Mouse (Mus musculus) hindbrain, postnatal 0 days (tissue): ENCODE data around the gene Ckap2l. TPM values are rescaled to one million over a fixed set of nuclear protein-coding genes. Genes with fewer than 3 reads are reported as not detected.

Experiments
- ATAC-seq: fragments of 200-750 bp; cut with Nextera tagmentation; 2 replicates; pipeline ENCODE4 v1.8.0; 2017; ENCODE audit warnings: mild to moderate bottlenecking, moderate TSS enrichment, moderate library complexity
- DNase-seq: peaks from one replicate; pipeline ENCODE4 v3.0.0-alpha.2; 2015; ENCODE audit warnings: low spot score
- H3K27ac ChIP-seq: fragments of 300-500 bp; sonication (generic); 2 replicates; pipeline ENCODE4 v1.5.1; 2014; ENCODE audit warnings: mild to moderate bottlenecking
- H3K27me3 ChIP-seq: fragments of 300-500 bp; sonication (generic); 2 replicates; pipeline ENCODE4 v1.6.1; 2014; ENCODE audit warnings: low read length, mixed read lengths; ENCODE audit not compliant: insufficient read depth
- H3K36me3 ChIP-seq: fragments of 300-500 bp; sonication (generic); 2 replicates; pipeline ENCODE4 v1.6.1; 2014; ENCODE audit warnings: low read length, mixed read lengths; ENCODE audit not compliant: insufficient read depth
- H3K4me1 ChIP-seq: fragments of 300-500 bp; sonication (generic); 2 replicates; pipeline ENCODE4 v1.6.1; 2014; ENCODE audit warnings: antibody characterized with exemption, low read length, mixed read lengths; ENCODE audit not compliant: insufficient read depth
- H3K4me2 ChIP-seq: fragments of 300-500 bp; sonication (generic); 2 replicates; pipeline ENCODE4 v1.6.1; 2014; ENCODE audit warnings: low read depth, mild to moderate bottlenecking, low read length, moderate library complexity, mixed read lengths
- H3K4me3 ChIP-seq: fragments of 300-500 bp; sonication (generic); 2 replicates; pipeline ENCODE4 v1.5.1; 2014; ENCODE audit warnings: low read length
- H3K9ac ChIP-seq: fragments of 300-500 bp; sonication (generic); replicated peaks from 2 replicates; pipeline ENCODE4 v1.6.1; 2014; ENCODE audit warnings: mild to moderate bottlenecking, low read length, moderate library complexity, mixed read lengths
- H3K9me3 ChIP-seq: fragments of 300-500 bp; sonication (generic); 2 replicates; pipeline ENCODE4 v1.6.1; 2016; ENCODE audit warnings: low read length, mixed read lengths
- CTCF ChIP-seq: IDR thresholded peaks from 2 replicates; pipeline ENCODE4 v1.5.1; 2016; ENCODE audit warnings: antibody characterized with exemption, control low read depth, low read depth
- WGBS: fragments of 180-500 bp; shearing (Covaris S2); extraction: QIAGEN DNeasy Blood & Tissue Kit; methylation state at CpG from one replicate; pipeline ENCODE4 v1.1.7; 2014; 5-methylcytosine and 5-hydroxymethylcytosine counted together
- polyA plus RNA-seq: library from polyadenylated mRNA; unstranded; fragments of >200 nt; fragmentation: Nextera tagmentation; extraction: Ambion mirVana; gene quantifications from 2 replicates; pipeline ENCODE4 v1.2.1, GENCODE M21; 2015
- total RNA-seq: library from RNA; depleted of rRNA; stranded (reverse); fragments of >200 nt; gene quantifications from 2 replicates; pipeline ENCODE4 v1.2.3, GENCODE M21; 2014

The Ckap2l gene
- total and polyA plus RNA-seq, 2 experiments from 2014 or later, result 8.9 to 9.7 TPM

- Histone ChIP-seq H3K9me3 (no peaks in the 10 kb centered on the region), H3K27me3 (no peaks in the 10 kb centered on the region), H3K9ac (no peak overlapping the region), H3K36me3 (no peaks in the 10 kb centered on the region), H3K4me3 (no peak overlapping the region), H3K4me2 (no peak overlapping the region), H3K27ac (no peak overlapping the region), H3K4me1 (no peaks in the 10 kb centered on the region)
- 94% methylated on average over 5 of the region's 5 CpGs for WGBS
- DNase-seq (no peak), ATAC-seq (no peak)
- TF ChIP-seq CTCF, result no peak
Observed at GRCm38 (mm10) chr2:129267738-129268137, 29.3 kb downstream of the Ckap2l start.

- Histone ChIP-seq H3K9me3 (no peaks in the 10 kb centered on the region), H3K9ac (no peak overlapping the region), H3K36me3 (no peaks in the 10 kb centered on the region), H3K4me2 (no peak overlapping the region), H3K4me1 (no peaks in the 10 kb centered on the region), H3K27me3 (no peaks in the 10 kb centered on the region), H3K4me3 (no peak overlapping the region), H3K27ac (no peak overlapping the region)
- 93% methylated on average over 7 of the region's 7 CpGs for WGBS
- no peak for TF ChIP-seq CTCF
- DNase-seq, result no peak
- ATAC-seq, result no peak
Observed at GRCm38 (mm10) chr2:129265316-129265715, 31.7 kb downstream of the Ckap2l start.

GRCm38 (mm10) chr2:129263073-129263472 lies 33.9 kb downstream of the Ckap2l start:
- Histone ChIP-seq H3K27me3 (no peaks in the 10 kb centered on the region), H3K27ac (no peak overlapping the region), H3K9ac (no peak overlapping the region), H3K4me2 (no peak overlapping the region), H3K4me1 (no peaks in the 10 kb centered on the region), H3K9me3 (no peaks in the 10 kb centered on the region), H3K4me3 (no peak overlapping the region), H3K36me3 (no peaks in the 10 kb centered on the region)
- DNase-seq (no peak), ATAC-seq (no peak)
- TF ChIP-seq CTCF, result no peak
- WGBS, result 76% methylated on average over 5 of the region's 5 CpGs

- Histone ChIP-seq H3K9me3 (no peaks in the 10 kb centered on the region), H3K4me3 (no peak overlapping the region), H3K4me2 (no peak overlapping the region), H3K36me3 (no peaks in the 10 kb centered on the region), H3K4me1 (no peaks in the 10 kb centered on the region), H3K27ac (no peak overlapping the region), H3K9ac (no peak overlapping the region), H3K27me3 (no peaks in the 10 kb centered on the region)
- 39% methylated on average over 6 of the region's 6 CpGs for WGBS
- DNase-seq (no peak), ATAC-seq (no peak)
- TF ChIP-seq CTCF, result no peak
Observed at GRCm38 (mm10) chr2:129261151-129261794, 35.7 kb downstream of the Ckap2l start.

GRCm38 (mm10) chr2:129260646-129261045 lies 36.4 kb downstream of the Ckap2l start:
- Histone ChIP-seq H3K4me3 (no peak overlapping the region), H3K27me3 (no peaks in the 10 kb centered on the region), H3K4me2 (no peak overlapping the region), H3K9ac (no peak overlapping the region), H3K4me1 (no peaks in the 10 kb centered on the region), H3K36me3 (no peaks in the 10 kb centered on the region), H3K27ac (no peak overlapping the region), H3K9me3 (no peaks in the 10 kb centered on the region)
- no peak for TF ChIP-seq CTCF
- ATAC-seq, result no peak
- 68% methylated on average over 3 of the region's 3 CpGs for WGBS
- no peak for DNase-seq

- TF ChIP-seq CTCF, result peak; percentile 96
- Histone ChIP-seq H3K4me2 (no peak overlapping the region), H3K4me1 (no peaks in the 10 kb centered on the region), H3K27ac (no peak overlapping the region), H3K9ac (peak overlapping the region; percentile 33; the same call in 1 of the 2 replicates), H3K9me3 (no peaks in the 10 kb centered on the region), H3K27me3 (no peaks in the 10 kb centered on the region), H3K36me3 (no peaks in the 10 kb centered on the region), H3K4me3 (no peak overlapping the region)
- WGBS, result 35% methylated on average over 7 of the region's 7 CpGs
- ATAC-seq (peak; percentile 84), DNase-seq (peak; percentile 91)
Observed at GRCm38 (mm10) chr2:129258475-129259211, 38.4 kb downstream of the Ckap2l start.

- H3K4me3 ChIP-seq, result no peak overlapping the region
- no peak overlapping the region for H3K9ac ChIP-seq
- H3K4me2 ChIP-seq, result no peak overlapping the region
- no peaks in the 10 kb centered on the region for H3K9me3 ChIP-seq
- no peaks in the 10 kb centered on the region for H3K4me1 ChIP-seq
- ATAC-seq, result no peak
- WGBS, result 95% methylated on average over 3 of the region's 3 CpGs
- H3K27me3 ChIP-seq, result no peaks in the 10 kb centered on the region
- no peak for TF ChIP-seq CTCF
- DNase-seq, result no peak
- no peaks in the 10 kb centered on the region for H3K36me3 ChIP-seq
- H3K27ac ChIP-seq, result no peak overlapping the region
Observed at GRCm38 (mm10) chr2:129258056-129258455, 39.0 kb downstream of the Ckap2l start.
